Mouse (Mus musculus) regulatory T cell (primary cell): Measurements from ENCODE around the gene Smlr1.

Source experiments
- in situ Hi-C: fragments of 300-600 bp; cut with MboI, MseI; formaldehyde crosslinking; loops from one replicate; pipeline ENCODE4 v1.15.1; 2025; ENCODE audit warnings: high pct_unique_total_duplicates

The Smlr1 gene

DNA sequence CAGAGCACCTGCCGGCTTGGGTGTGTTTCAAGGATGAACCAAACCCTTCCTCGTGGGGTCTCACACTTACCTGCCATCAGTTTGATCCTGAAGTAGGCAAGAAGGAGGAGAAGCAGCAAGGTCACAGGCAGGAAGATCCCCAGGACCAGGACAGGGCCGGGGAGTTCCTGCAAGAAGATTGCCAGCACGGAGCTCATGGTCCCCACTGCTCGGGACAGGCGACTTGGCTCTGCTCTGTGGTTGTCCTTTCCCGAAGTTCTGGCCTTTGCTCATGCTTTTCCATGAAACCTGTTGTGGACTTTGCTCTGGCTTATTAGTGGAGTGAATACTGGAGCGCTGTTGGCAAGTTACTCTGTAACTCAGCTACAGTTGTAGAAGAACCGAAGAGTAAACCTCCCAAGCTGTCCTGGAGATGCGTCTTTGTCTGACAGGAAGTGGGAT is at the start of gene Smlr1:
Smlr1 (minus strand) TSS at position 377 of the 441 bp plus-strand sequence.
- in situ Hi-C loops: no loop called here

GRCm38 (mm10) chr10:25584899-25585298 is 48.8 kb upstream of the Smlr1 start:
- in situ Hi-C loops: no loop called here

- in situ Hi-C loops: no loop called here
Measured at GRCm38 (mm10) chr10:25580066-25580465, 44.0 kb upstream of the Smlr1 start.

DNA sequence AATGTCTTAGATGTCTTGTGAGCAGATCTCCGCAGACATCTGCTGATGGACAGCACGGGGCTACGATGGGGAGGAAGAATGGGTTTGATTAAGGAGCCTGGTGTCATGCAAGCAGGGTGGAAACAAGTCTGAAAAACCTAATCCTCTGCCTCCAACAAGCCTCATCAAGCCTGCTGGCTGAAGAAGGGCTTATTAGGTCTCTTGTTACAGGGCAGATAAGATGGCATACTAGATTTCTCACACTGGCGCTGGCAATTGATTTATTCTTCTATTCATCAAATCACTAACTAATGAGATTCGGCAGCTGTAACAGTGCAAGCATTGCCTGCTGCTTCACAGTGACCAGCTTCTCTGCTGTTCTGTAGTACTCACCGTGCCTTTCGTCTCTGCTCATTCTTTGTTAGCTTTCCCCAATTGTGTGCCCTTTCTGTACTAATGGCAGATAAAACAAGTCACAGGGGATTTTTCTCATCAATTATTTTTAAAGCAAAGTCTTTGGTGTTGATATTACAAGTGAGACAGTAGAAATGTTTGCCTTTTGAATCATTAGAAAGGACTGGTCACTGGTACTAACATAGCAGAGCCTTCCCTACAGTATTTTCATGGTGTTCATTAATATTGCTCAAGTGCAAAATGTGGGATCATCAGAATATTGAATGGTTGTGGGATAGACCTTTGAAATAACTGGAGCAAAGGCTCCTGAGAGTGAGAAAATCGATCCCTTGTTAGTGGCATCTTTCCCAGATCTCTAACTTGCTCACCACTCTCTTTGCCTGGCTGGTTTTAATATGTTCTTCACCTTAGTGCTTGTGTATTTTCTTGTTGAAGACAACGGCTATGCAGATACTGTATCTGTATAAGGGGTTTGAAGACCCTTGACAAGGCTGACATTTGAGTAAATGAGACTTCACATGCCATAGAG is 35.5 kb upstream of the Smlr1 start:
- in situ Hi-C loops: no loop called here

GRCm38 (mm10) chr10:25552936-25553335 is 16.9 kb upstream of the Smlr1 start:
- in situ Hi-C loops: no loop called here

DNA sequence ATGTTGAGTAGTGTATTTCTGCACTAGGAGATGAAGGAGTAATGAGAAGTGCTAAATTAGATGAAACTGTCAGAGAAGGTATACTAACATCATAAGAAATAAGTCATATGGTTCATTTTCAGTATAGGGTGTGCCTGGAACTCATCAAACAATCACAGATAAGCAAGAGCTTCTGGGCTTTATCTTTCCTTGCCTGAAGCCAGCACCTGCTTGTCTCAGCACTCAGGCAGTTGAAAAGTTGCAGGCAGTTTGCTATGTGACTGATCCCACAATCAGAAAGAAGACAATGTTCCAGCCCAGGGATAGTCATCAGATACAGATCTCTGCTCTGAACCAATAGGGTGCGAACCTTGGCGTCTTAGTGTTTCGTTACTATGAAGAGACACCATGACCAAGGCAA is 5.0 kb upstream of the Smlr1 start:
- in situ Hi-C loops: no loop called here

DNA sequence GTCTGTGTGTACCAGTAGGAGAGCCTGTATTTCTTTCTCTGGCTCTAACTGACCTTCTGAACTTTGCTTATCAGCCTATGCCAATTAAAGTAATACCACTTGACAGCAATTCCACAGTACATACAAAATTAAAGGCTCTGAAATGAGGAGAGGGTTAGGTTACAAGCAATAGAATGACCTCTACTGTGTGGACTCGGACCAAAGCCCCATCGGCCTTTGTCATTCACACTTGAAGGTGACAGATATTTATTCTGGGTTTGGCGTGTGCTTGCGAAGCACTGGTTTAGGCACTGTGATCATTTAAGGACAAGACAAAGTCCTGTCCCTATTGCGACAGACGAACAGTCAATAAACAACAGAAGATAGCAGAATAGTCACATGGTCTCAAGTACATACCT is 3.7 kb upstream of the Smlr1 start:
- in situ Hi-C loops: no loop called here

- in situ Hi-C loops: no loop called here
Measured at GRCm38 (mm10) chr10:25539146-25539770, 3.2 kb upstream of the Smlr1 start.

- in situ Hi-C loops: no loop called here
Measured at GRCm38 (mm10) chr10:25538738-25539137, 2.7 kb upstream of the Smlr1 start.

GRCm38 (mm10) chr10:25536621-25537020 is 554 bp upstream of the Smlr1 start:
- in situ Hi-C loops: no loop called here

- in situ Hi-C loops: no loop called here
Measured at GRCm38 (mm10) chr10:25534467-25534866, 1.6 kb downstream of the Smlr1 start.

GRCm38 (mm10) chr10:25533513-25534246 is 2.4 kb downstream of the Smlr1 start:
- in situ Hi-C loops: no loop called here

- in situ Hi-C loops: no loop called here
Measured at GRCm38 (mm10) chr10:25533105-25533504, 3.0 kb downstream of the Smlr1 start.

GRCm38 (mm10) chr10:25531335-25531734 is 4.7 kb downstream of the Smlr1 start:
- in situ Hi-C loops: no loop called here

DNA sequence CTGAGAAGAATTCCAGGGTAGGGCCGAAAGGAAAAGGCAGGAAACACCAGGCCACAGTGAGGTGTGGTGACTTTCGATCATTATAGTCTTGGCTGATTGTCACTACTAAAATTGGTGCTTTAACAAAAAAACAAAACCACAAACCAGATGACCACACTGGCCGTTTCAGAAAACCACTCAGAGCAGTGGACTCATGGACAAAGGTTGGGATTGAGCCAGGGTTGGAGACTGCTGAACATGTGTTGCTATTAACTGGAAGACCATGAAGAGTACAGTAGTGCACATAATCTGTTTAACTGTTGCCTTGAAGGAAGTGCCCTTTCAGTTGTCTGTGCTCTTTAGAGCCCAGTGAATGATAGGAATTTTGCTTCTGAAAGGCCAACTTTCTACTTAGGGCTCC is 8.9 kb downstream of the Smlr1 start:
- in situ Hi-C loops: no loop called here

DNA sequence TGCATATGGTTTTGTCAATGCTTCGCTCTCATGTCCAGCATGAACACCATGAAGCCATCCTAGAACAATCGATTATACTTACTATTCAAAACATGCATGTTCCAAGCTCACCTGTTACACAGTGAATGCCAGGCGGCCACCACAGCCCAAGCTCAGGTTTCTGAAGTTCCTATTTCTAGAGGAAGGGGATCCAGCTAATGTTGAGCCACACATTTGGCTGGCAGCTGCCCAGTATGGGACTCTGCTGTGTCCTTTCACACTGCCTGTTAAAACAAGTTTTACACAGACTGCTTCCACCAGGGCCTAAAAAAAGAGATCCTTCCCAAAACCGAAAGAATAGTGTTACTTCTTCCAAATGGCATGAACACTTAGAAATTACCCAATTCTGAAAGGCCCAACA is 9.4 kb downstream of the Smlr1 start:
- in situ Hi-C loops: no loop called here

DNA sequence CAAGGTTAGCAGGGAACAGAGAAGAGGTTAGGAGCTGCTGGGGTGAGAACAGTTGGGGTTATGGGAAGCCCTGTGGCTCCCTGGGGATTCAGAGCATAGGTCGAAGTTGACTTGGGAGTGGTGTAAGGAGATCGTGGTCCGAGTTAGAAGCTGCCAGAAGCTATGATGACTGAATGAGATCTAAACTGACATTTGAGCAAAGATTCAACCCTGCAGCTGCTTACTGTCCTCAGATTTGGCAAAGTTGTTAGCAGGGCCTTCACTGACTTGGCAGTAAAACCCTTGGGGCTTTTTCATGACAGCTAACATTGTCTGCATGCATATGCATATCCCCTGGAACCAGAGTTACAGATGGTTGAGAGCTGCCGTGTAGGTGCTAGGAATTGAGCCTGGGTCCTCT is 9.9 kb downstream of the Smlr1 start:
- in situ Hi-C loops: no loop called here

- in situ Hi-C loops: no loop called here
Measured at GRCm38 (mm10) chr10:25523727-25524126, 12.3 kb downstream of the Smlr1 start.

DNA sequence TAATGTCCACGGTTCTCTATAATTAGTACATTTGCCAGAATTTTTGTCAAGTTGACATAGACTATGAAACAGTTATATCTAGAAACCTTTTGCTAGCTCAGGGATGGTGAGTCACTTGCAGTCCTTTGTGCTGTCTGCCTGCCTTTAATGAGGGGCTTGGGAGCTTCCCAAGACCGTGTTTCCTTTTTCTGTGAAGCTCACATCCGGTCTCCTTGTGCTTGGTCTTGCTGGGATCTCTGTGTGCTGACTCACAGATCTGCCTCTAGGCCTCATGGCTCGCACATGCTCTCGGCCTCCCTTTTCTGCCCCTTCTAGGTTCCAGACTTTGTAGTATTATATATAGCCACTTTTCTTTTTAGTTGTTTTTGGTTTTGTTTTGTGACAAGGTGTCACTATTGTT is 15.6 kb downstream of the Smlr1 start:
- in situ Hi-C loops: no loop called here

DNA sequence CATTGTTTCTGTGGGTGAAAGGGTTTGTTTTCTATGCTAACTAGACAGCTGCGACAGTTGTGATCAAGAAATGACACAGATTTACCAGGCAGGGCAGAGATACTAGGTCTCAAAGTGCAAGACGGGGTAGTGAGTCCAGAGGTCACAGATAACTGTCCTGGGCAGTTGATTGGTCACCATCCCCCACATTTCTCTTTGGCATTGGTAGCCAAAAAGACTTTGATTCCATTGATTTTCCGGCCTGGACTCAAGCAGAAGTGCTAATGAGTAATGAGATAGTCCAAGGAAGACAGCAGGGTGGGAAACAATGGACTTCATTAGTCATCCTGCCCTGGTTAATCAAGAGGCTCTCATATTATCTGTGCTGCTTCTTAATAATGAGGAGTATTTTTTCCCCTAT is 16.1 kb downstream of the Smlr1 start:
- in situ Hi-C loops: no loop called here

DNA sequence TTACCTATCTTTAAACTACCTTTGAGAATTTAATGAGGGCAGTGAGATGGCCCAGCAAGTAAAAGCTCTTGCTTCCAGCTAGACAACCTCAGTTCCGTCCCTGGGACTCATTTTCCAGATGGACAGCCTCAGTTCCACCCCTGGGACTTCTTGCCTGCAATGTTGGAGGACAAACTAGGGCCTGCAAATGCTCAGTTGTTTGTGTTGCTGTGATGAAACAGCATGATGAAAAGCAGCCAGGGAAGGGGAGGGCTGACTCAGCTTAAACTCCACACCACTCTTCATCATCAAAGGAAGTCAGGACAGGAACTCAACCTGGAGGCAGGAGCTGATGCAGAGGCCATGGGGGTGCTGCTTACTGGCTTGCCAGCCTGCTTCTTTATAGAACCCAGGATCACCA is 22.2 kb downstream of the Smlr1 start:
- in situ Hi-C loops: no loop called here

DNA sequence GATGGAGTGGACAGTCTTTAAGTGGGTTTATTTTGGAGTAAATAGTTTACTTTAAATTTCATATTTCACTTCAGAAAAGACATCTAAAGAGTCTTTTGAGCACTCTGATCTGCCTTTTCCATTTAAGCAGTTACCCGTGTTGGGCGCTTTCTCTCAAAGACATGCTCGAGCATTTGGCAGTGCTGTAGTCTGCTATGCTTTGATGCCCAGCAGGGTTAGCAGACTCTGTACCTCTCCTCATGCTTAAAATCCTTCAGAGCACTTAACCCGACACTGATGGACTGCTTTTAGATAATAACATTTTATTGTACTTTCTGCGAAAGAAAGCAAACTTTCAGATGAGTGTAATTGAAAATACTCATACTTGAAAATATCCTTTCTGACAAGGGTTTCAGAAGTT is 32.8 kb downstream of the Smlr1 start:
- in situ Hi-C loops: no loop called here
